Mouse (Mus musculus): ENCODE measurements around the gene Osbpl8. TPM values are rescaled to one million over a fixed set of nuclear protein-coding genes. Genes with fewer than 3 reads are reported as not detected.

The Osbpl8 gene
- total RNA-seq, 2 experiments from 2014 or later: 13.6 to 14.5 TPM

DNA sequence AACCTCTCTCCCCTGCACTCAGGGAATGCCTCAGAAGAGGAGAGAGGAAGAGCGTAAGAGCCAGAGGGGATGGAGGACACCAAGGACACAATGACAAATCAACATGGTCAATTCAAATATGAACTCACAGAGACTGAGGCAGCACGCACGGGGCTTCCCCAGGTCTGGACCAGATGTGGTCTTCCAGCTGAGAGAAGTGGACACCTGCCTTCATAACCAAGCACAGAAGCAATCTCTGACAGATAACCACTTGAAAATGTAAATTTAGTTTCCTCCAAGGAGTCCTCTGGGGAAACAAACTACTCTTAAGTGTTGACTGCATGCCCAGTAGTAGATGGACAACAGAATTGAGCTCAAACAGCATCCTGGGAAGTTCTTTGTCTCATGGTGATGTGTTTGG lies 9.5 kb upstream of the Osbpl8 start:
- DNase-seq: no peak

- no peak for DNase-seq
Observed at GRCm38 (mm10) chr10:111155571-111155970, 9.0 kb upstream of the Osbpl8 start.

- DNase-seq: no peak
Observed at GRCm38 (mm10) chr10:111156394-111157190, 8.0 kb upstream of the Osbpl8 start.

- DNase-seq: no peak
Observed at GRCm38 (mm10) chr10:111157241-111157659, 7.3 kb upstream of the Osbpl8 start.

DNA sequence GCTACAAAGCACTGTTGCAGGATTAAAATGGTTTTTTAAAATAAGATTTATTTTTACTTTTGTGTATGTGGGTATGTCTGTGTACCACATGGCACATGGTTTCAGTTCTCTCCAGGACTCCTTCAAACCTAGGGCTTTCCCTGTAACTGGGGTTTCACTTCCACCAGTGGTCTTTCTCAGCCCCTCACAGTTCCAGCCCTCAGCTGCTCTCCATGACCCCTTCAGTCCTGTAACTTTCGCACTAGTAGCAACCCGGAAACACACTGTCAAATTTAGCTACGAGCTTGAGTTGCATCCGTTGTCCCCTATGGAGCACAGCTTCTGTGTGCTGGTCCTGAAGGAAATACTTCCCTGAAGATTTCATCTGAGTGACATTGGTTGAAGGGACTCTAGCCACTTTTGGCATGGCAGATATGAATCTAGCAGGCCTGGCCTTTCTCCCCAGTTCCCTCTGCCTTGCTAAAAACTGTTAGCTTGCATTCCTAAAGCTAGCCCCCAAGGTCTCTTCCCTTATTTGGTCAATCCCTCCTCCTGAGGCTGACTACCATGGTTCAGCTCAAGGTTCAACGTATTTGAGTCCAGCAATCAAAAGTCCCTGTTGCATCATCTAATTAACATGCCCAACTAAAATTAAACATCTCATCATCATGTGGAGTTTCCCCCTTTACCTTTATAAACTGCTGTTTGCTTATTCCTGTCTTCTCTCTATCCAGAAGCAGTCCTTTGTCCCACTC lies 4.6 kb upstream of the Osbpl8 start:
- DNase-seq: no peak

DNA sequence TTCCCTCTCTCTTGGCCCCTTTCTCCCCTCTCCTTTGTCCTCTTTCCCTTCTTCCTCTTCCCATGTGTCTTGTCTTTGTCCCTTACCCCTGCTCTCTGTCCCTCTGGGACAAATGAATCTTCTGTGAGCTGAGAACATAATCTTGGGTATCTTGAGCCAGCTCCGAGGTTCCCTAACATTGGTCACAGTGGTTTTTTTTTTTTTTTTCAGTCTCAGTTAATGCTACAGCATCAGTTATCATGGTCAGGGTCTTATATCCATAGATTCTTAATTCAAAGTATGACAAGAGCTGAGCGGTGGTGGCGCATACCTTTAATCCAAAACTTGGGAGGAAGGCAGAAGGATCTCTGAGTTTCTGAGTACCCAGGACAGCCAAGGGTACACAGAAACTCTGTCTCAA lies 4.0 kb upstream of the Osbpl8 start:
- DNase-seq: no peak

DNA sequence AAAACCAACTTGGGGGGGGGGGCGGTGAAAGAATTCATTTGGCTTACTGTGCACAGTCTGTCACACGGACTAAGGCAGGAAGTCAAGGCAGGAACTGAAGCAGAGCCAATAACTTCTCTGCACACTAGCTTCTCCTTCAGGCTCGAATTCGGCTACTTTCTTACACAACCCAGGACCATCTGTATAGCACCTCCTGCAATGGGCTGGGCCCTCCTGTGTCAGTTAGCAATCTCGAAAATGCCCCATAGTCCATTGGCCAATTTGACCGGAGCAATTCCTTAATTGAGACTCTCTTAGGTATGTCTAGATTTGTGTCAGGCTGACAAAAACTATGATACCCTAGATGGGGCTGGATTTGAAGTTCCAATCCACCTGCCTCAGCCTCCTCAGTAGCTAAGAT lies 3.2 kb upstream of the Osbpl8 start:
- DNase-seq: no peak

GRCm38 (mm10) chr10:111163025-111163424 lies 1.5 kb upstream of the Osbpl8 start:
- no peak for DNase-seq

- no peak for DNase-seq
Observed at GRCm38 (mm10) chr10:111163601-111164240, 831 bp upstream of the Osbpl8 start.

- DNase-seq: peak; percentile 61
Observed at GRCm38 (mm10) chr10:111165219-111165981, 848 bp downstream of the Osbpl8 start.

DNA sequence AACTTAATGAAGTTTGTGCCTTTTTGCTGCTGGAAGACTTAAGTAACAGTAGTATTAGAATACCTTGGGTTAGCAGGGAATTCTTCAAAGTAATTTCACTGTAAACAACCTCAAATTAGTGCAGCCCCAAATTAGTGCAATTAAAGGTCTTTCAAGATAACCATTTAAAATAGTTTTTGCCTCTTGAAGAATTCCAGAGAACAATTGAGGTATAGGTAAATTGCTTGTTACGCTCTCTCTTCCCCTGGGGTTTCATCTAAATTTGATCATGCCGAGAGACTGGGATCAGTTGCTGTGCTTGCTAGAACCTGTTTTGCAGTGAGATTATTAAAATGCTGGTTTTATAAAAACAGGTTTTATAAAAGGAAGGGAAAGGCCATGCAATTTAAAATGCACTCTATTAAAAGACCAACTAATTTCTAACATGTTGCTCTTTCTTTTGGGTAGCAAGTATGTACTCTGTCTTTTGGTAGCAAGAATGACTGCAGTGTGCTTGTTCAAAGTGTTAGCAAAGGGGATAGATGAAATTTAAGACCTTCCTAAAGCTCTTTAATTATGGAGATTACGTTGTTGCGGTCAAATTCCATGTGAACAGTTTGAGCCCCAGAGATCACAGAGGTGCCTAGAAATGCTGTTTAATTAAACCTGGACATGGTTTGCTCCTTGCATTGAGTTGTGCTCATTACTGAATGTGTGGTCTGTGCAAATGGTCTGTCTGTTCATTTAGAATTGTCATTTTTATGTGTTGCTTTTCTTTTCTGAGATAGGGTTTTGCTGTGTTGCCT lies 1.7 kb downstream of the Osbpl8 start:
- no peak for DNase-seq

GRCm38 (mm10) chr10:111167444-111167843 lies 2.9 kb downstream of the Osbpl8 start:
- no peak for DNase-seq

GRCm38 (mm10) chr10:111168305-111168704 lies 3.8 kb downstream of the Osbpl8 start:
- DNase-seq: no peak

- no peak for DNase-seq
Observed at GRCm38 (mm10) chr10:111171246-111171934, 6.8 kb downstream of the Osbpl8 start.

DNA sequence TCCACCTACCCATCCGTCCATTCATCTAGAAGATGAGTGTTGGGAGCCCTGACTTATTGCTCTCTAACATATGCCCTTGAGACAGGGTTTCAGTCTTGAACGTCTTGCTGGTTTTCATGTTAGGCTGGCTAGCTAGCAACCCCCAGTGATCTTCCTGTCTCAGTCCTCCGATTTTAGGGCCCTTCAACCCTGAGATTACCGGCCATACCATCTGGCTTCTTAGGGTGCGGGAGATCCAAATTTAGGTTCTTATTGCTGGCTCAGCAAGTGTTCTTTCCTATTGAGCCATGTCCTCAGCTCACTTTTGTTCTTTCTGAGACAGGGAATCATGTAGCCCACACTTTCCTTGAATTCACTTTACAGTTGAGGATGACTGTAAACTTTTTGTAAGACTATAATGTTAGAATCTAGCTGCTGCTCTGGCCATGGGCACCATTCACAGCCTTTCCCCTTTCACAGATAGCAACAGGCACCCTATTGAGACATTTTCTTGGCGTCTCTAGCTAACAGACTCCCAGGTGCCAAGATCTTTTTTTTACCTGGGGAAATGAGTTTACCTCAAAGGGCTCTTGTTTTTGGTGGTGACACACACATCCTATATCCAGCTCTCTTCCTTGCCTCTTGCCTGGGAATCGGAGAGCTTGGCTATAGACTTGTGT lies 9.2 kb downstream of the Osbpl8 start:
- DNase-seq: no peak

DNA sequence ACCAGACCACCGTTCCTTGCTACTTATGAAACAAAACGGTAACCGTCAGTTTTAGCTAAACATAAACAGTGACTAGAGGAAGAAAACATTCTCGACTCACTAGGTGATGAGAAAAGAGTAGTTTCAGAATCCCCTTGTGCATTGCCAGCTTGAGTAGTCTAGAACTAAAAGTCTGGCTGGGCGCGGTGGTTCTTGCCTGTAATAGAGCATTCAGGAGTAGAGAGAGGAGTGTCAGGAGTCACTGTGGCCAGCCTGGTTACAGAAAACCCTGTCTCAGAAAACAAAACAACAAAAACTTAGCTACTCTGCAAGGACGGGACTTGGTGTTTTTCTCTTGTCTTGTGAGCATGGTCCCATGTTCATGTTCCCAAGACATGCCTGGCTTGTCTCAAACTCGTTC lies 12.8 kb downstream of the Osbpl8 start:
- DNase-seq: no peak

GRCm38 (mm10) chr10:111178024-111178423 lies 13.5 kb downstream of the Osbpl8 start:
- DNase-seq: no peak

- DNase-seq: no peak
Observed at GRCm38 (mm10) chr10:111180633-111181032, 16.1 kb downstream of the Osbpl8 start.

- no peak for DNase-seq
Observed at GRCm38 (mm10) chr10:111183634-111184270, 19.2 kb downstream of the Osbpl8 start.
